Mouse (Mus musculus): ENCODE data around the gene Defa21.
"Not testable (repeated sequence)": the region's sequence is repeated elsewhere in the genome, so short reads cannot be mapped to it uniquely, and the experiment has no call there.

The Defa21 gene

DNA sequence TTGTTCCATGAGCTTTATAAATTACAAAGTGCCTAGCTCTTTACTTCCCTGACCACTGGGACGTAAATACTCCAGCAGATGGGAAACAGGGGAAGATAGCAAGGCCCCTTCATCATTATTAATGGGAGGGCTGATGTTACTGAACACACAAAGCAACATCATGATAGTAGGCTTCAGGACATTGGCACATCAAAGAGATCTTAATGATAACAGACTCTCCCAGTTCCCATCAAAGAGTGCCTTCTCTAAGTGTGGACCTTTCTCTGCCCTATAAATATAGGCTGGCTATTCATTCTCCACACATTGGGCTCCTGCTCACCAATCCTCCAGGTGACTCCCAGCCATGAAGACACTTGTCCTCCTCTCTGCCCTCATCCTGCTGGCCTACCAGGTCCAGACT lies at the start of gene Defa21:
TSS of gene Defa21 (plus strand) at position 301 of the 400 bp plus-strand sequence.
- not testable (repeated sequence) for DNase-seq (ENCODE audit: low read depth, low spot score)

GRCm38 (mm10) chr8:20979846-20980245 lies 45.5 kb upstream of the Defa21 start:
- DNase-seq (ENCODE audit: low read depth, low spot score), result no peak

DNA sequence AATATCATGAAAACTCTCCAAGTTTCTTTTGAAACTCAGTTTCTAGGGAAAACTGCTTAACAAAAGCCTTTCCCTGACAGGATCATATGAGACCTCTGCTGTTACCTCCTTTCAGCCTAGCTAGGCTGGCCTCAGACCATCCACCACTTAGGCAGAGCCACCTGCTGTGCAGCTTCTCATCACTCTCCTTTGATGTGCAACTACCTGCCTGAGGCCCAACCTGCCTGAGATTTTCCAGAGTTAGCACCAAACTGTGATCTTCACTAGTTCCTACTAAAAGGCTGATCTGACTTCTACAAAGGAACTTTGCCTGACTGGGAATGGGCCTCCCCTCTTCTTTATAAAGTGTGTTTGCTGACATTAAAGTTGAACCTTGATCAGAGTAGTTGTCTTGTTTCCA lies 31.3 kb upstream of the Defa21 start:
- not testable (repeated sequence) for DNase-seq (ENCODE audit: low read depth, low spot score)

GRCm38 (mm10) chr8:20996776-20997175 lies 28.6 kb upstream of the Defa21 start:
- no peak for DNase-seq (ENCODE audit: low read depth, low spot score)

DNA sequence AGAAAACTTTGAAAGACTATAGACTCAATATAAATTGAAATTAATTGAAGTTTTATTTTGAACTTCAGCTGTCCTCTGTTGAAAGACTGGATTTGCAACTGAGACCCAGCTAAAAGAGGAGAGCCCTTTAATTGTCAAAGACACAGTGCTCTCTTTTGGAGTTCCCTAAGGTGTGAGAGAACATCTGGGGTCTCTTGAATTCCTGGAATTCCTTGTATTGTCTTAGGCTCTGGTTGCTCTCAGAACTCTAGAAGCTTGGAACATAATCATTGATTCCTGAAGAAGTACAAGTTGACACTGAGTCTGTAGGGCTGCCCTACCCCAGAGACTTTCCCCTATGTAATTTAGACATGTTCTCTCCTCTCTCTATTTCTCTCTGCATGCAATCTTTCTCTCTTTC lies 28.1 kb upstream of the Defa21 start:
- DNase-seq (ENCODE audit: low read depth, low spot score), result no peak

GRCm38 (mm10) chr8:21001171-21001570 lies 24.2 kb upstream of the Defa21 start:
- no peak for DNase-seq (ENCODE audit: low read depth, low spot score)

- DNase-seq (ENCODE audit: low read depth, low spot score), result no peak
These were observed 18.5 kb upstream of the Defa21 start for GRCm38 (mm10) chr8:21006801-21007200.

- DNase-seq (ENCODE audit: low read depth, low spot score), result not testable (repeated sequence)
These were observed 16.8 kb upstream of the Defa21 start for GRCm38 (mm10) chr8:21008578-21008977.

GRCm38 (mm10) chr8:21010548-21010947 lies 14.8 kb upstream of the Defa21 start:
- DNase-seq (ENCODE audit: low read depth, low spot score), result not testable (repeated sequence)

DNA sequence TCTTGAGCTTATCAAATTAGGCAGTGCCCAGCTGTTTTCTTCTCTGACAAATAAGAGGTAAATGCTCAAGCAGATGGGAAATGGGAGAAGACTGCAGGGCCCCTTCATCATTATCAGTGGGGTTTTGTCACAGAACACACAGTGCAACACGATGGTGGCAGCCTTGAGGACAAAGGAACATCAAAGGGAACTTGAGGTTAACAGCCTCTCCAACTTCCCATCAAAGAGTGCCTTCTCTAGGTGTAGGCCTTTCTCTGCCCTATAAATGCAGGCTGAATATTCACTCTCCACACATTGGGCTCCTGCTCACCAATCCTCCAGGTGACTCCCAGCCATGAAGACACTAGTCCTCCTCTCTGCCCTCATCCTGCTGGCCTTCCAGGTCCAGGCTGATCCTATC lies 29.4 kb downstream of the Defa21 start, which contains the start of gene Defa23:
TSS of gene Defa23 (plus strand) at position 301 of the 400 bp plus-strand sequence.
- DNase-seq (ENCODE audit: low read depth, low spot score), result not testable (repeated sequence)

GRCm38 (mm10) chr8:21064738-21065137 lies 39.4 kb downstream of the Defa21 start, which contains the start of gene Defa35:
TSS of gene Defa35 (plus strand) at chr8:21065038.
- not testable (repeated sequence) for DNase-seq (ENCODE audit: low read depth, low spot score)

All from WW6 (cell line).